ENCODE assay signal across 9 mouse cellular contexts in the genomic region with DNA sequence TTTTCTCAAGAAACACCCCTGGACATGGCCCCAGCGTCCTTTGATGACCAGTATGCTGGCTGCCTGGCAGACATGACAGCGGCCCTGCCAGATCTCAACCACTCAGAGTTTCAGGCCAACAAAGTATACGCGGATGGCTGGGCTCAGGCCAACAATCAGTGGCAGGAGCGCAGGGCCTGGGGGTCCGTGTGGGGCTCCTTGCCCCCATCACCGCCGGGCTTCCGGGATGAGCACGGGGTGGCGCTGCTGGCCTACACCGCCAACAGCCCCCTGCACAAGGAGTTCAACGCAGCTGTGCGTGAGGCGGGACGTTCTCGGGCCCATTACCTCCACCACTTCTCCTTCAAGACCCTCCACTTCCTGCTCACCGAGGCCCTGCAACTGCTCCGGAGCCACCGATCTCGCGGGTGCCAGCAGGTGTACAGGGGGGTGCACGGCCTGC. TPM values are rescaled to one million over a fixed set of nuclear protein-coding genes. Genes with fewer than 3 reads are reported as not detected.
DNase-seq lines count a peak whose midpoint lies in the region; ATAC-seq and TF ChIP-seq lines count a peak whose summit lies in the region.
"Had no signal": no experiment of that assay in that cellular context is flagged by ENCODE, and none has a peak within 500 bp of the region (broad histone marks: within the 10 kb centered on the region; RNA-seq: fewer than 3 reads in every experiment).

No protein-coding gene starts in this region.

- no peak overlapping the region for H3K4me3 ChIP-seq in heart, adult 2 months
- peak overlapping the region; percentile 32 for H3K4me3 ChIP-seq in heart, postnatal 0 days (ENCODE audit: low read depth, low read length)
- peak overlapping the region; percentile 27; the same call in 1 of the 2 replicates for H3K4me3 ChIP-seq in liver, postnatal 0 days (ENCODE audit: low read depth, low read length)

- H3K9me3 ChIP-seq in heart, postnatal 0 days (replicated peaks; ENCODE audit: control insufficient read depth, low read length), result no peaks in the 10 kb centered on the region
- no peaks in the 10 kb centered on the region for H3K9me3 ChIP-seq in liver, postnatal 0 days (ENCODE audit: low read length)

- no peak for TF ChIP-seq POLR2A in heart, adult 2 months (IDR thresholded peaks at IDR 0.05; ENCODE audit: insufficient read depth, low read depth, low read length)

- no peaks in the 10 kb centered on the region for H3K27me3 ChIP-seq in heart, adult 2 months (ENCODE audit: control insufficient read depth, insufficient read depth, low read length)
- H3K27me3 ChIP-seq in heart, postnatal 0 days (ENCODE audit: control insufficient read depth, insufficient read depth, low read length), result no peaks in the 10 kb centered on the region
- H3K27me3 ChIP-seq in liver, postnatal 0 days (ENCODE audit: insufficient read depth, low read length), result no peaks in the 10 kb centered on the region

- WGBS in heart, adult 2 months, result 10% methylated on average over 23 of the region's 23 CpGs
- WGBS in heart, postnatal 0 days, result 12% methylated on average over 23 of the region's 23 CpGs
- WGBS in liver, postnatal 0 days (ENCODE audit: insufficient replicate concordance), result 20% methylated on average over 23 of the region's 23 CpGs

- TF ChIP-seq CTCF in heart, adult 2 months (IDR thresholded peaks at IDR 0.05), result no peak
- no peak for TF ChIP-seq CTCF in heart, postnatal 0 days (IDR thresholded peaks at IDR 0.05; ENCODE audit: low read depth)
- no peak for TF ChIP-seq CTCF in liver, postnatal 0 days (IDR thresholded peaks at IDR 0.05; ENCODE audit: low read depth)

- TF ChIP-seq EP300 in heart, adult 2 months (IDR thresholded peaks at IDR 0.05; ENCODE audit: insufficient read depth, low read depth, low read length), result no peak
- no peak for TF ChIP-seq EP300 in heart, postnatal 0 days (IDR thresholded peaks at IDR 0.05; ENCODE audit: low read depth)
- TF ChIP-seq EP300 in liver, postnatal 0 days (IDR thresholded peaks at IDR 0.05; ENCODE audit: low read depth), result no peak

- intact Hi-C loops in heart, adult 2 months (cut with DNase I), result no loop called here

- peak; percentile 28; the same call in 1 of the 2 replicates for ATAC-seq in heart, postnatal 0 days (ENCODE audit: insufficient read depth, low read depth)
- ATAC-seq in liver, postnatal 0 days, result 0 out of 2 replicates have a peak, but pooled peaks have one; percentile 7
- no peak for ATAC-seq in monocyte, adult 5-6 weeks (replicated peaks; ENCODE audit: insufficient number of reproducible peaks, low FRiP score, low TSS enrichment, poor library complexity, severe bottlenecking)

- peak overlapping the region; percentile 63 for H3K4me2 ChIP-seq in heart, postnatal 0 days (ENCODE audit: low read depth, low read length)
- H3K4me2 ChIP-seq in liver, postnatal 0 days (ENCODE audit: low read depth, low read length), result peak overlapping the region; percentile 70

- DNase-seq in heart, adult 2 months, result peak; percentile 47 to 50
- no peak for DNase-seq in heart, adult 9 months (ENCODE audit: low spot score in 2 of 2)
- DNase-seq in embryo, embryonic 10 days (ENCODE audit: low spot score), result peak; percentile 54
- DNase-seq in heart, postnatal 0 days (ENCODE audit: low spot score), result no peak
- peak; percentile 29 for DNase-seq in liver, postnatal 0 days
- DNase-seq in thymus, adult 18-20 months, result peak; percentile 25 to 54
- DNase-seq in kidney, postnatal 36 days, result no peak

- no peaks in the 10 kb centered on the region; the same call in 1 of the 2 replicates for H3K79me2 ChIP-seq in heart, adult 2 months (replicated peaks; ENCODE audit: control insufficient read depth, insufficient read depth, low read length)

- H3K9ac ChIP-seq in heart, adult 2 months (ENCODE audit: low read depth, low read length), result peak overlapping the region; percentile 8; the same call in 1 of the 2 replicates
- H3K9ac ChIP-seq in heart, postnatal 0 days (replicated peaks; ENCODE audit: low read depth, low read length), result peak overlapping the region; percentile 47
- H3K9ac ChIP-seq in liver, postnatal 0 days (replicated peaks), result peak overlapping the region; percentile 34; the same call in 1 of the 2 replicates

- peaks cover 2% of the 10 kb centered on the region; the same call in 1 of the 2 replicates for H3K4me1 ChIP-seq in heart, adult 2 months (ENCODE audit: control insufficient read depth, insufficient read depth, low read length)
- 0 out of 2 replicates have a peak, but pooled peaks cover 6% of the 10 kb centered on the region for H3K4me1 ChIP-seq in heart, postnatal 0 days (ENCODE audit: control insufficient read depth, insufficient read depth)
- peaks cover 5% of the 10 kb centered on the region for H3K4me1 ChIP-seq in liver, postnatal 0 days (ENCODE audit: insufficient read depth)

- no peak overlapping the region for H3K27ac ChIP-seq in heart, adult 2 months
- H3K27ac ChIP-seq in heart, postnatal 0 days (ENCODE audit: low read depth), result no peak overlapping the region
- no peak overlapping the region for H3K27ac ChIP-seq in liver, postnatal 0 days (ENCODE audit: low read depth)

- H3K36me3 ChIP-seq in heart, adult 2 months (ENCODE audit: control insufficient read depth, insufficient read depth, low read length), result peaks cover 2% of the 10 kb centered on the region
- H3K36me3 ChIP-seq in heart, postnatal 0 days (replicated peaks; ENCODE audit: control insufficient read depth, insufficient read depth, low read length), result no peaks in the 10 kb centered on the region
- no peaks in the 10 kb centered on the region for H3K36me3 ChIP-seq in liver, postnatal 0 days (replicated peaks; ENCODE audit: insufficient read depth, low read length)

RNA-seq across cellular contexts. Expression of gene Art5, which starts 2.6 kb away (rescaled TPM):
- total RNA-seq in heart, adult 2 months (2021), result 10 to 100 TPM; 15.7 to 18.3 TPM
- 13.8 and 13.9 TPM in 2 replicates for polyA plus RNA-seq in heart, adult 2 months (2012; rRNA removed)
- 1.3 and 3.6 TPM in 2 replicates for total RNA-seq in heart, postnatal 0 days (2014; rRNA removed; ENCODE audit: low replicate concordance)
- polyA plus RNA-seq in heart, postnatal 0 days (2015; fragmentation: Nextera tagmentation; extraction: Ambion mirVana), result 3.3 and 3.5 TPM in 2 replicates
- polyA plus RNA-seq in liver, postnatal 0 days (2015; fragmentation: Nextera tagmentation; extraction: Ambion mirVana), result 0.13 and 0.30 TPM in 2 replicates
- not detected in 3 replicates for total RNA-seq in monocyte, adult 5-6 weeks (2017)
- total RNA-seq: left cerebral cortex, postnatal 10 days had no signal

RNA-seq across cellular contexts. Expression of gene Art1, which starts 5.2 kb away (rescaled TPM):
- 100 to 1,000 TPM; 242 to 279 TPM for total RNA-seq in heart, adult 2 months (2021)
- polyA plus RNA-seq in heart, adult 2 months (2012; rRNA removed), result 251 and 293 TPM in 2 replicates
- 3.4 and 13.6 TPM in 2 replicates for total RNA-seq in heart, postnatal 0 days (2014; rRNA removed; ENCODE audit: low replicate concordance)
- polyA plus RNA-seq in heart, postnatal 0 days (2015; fragmentation: Nextera tagmentation; extraction: Ambion mirVana), result 10.7 and 12.0 TPM in 2 replicates
- 0.22 and 4.0 TPM in 2 replicates for polyA plus RNA-seq in liver, postnatal 0 days (2015; fragmentation: Nextera tagmentation; extraction: Ambion mirVana)
- not detected in 3 replicates for total RNA-seq in monocyte, adult 5-6 weeks (2017)
- total RNA-seq: left cerebral cortex, postnatal 10 days had no signal

RNA-seq across cellular contexts. Expression of gene Chrna10, which starts 9.9 kb away (rescaled TPM):
- total RNA-seq in heart, adult 2 months (2021), result not detected
- polyA plus RNA-seq in heart, adult 2 months (2012; rRNA removed), result 0.21 TPM in 1 of 2 replicates, not detected in the other
- total RNA-seq in heart, postnatal 0 days (2014; rRNA removed; ENCODE audit: low replicate concordance), result 0.92 TPM in 1 of 2 replicates, not detected in the other
- 0.14 TPM in 2 replicates for polyA plus RNA-seq in heart, postnatal 0 days (2015; fragmentation: Nextera tagmentation; extraction: Ambion mirVana)
- not detected in 2 replicates for polyA plus RNA-seq in liver, postnatal 0 days (2015; fragmentation: Nextera tagmentation; extraction: Ambion mirVana)
- not detected in 3 replicates for total RNA-seq in monocyte, adult 5-6 weeks (2017)

RNA-seq across cellular contexts. Expression of gene Trpc2, which starts 23.8 kb away (rescaled TPM):
- under 1 TPM in 1 of 2 experiments, not detected in 1; 0.23 TPM for total RNA-seq in heart, adult 2 months (2021)
- 0.70 and 1.2 TPM in 2 replicates for polyA plus RNA-seq in heart, adult 2 months (2012; rRNA removed)
- total RNA-seq in heart, postnatal 0 days (2014; rRNA removed; ENCODE audit: low replicate concordance), result 1.1 and 1.2 TPM in 2 replicates
- polyA plus RNA-seq in heart, postnatal 0 days (2015; fragmentation: Nextera tagmentation; extraction: Ambion mirVana), result not detected in 2 replicates
- polyA plus RNA-seq in liver, postnatal 0 days (2015; fragmentation: Nextera tagmentation; extraction: Ambion mirVana), result not detected in 2 replicates
- total RNA-seq in monocyte, adult 5-6 weeks (2017), result 0.29 to 0.43 TPM in 2 of 3 replicates, not detected in the other

RNA-seq across cellular contexts. Expression of gene Xntrpc, which starts 41.2 kb away (rescaled TPM):
- total RNA-seq in heart, adult 2 months (2021), result under 1 TPM; 0.81 to 0.98 TPM
- 1.2 and 2.4 TPM in 2 replicates for polyA plus RNA-seq in heart, adult 2 months (2012; rRNA removed)
- not detected in 2 replicates for total RNA-seq in heart, postnatal 0 days (2014; rRNA removed; ENCODE audit: low replicate concordance)
- polyA plus RNA-seq in heart, postnatal 0 days (2015; fragmentation: Nextera tagmentation; extraction: Ambion mirVana), result 0.25 and 0.31 TPM in 2 replicates
- polyA plus RNA-seq in liver, postnatal 0 days (2015; fragmentation: Nextera tagmentation; extraction: Ambion mirVana), result 0.15 and 0.20 TPM in 2 replicates
- 0.87 TPM in 1 of 3 replicates, not detected in the others for total RNA-seq in monocyte, adult 5-6 weeks (2017)

Comparison
In these comparisons a context has a peak if more than half of its experiments do, and no peak if none do; other contexts are left out.
1. DNase-seq: peak in heart, adult 2 months (2 of 2), embryo, embryonic 10 days (single experiment), liver, postnatal 0 days (single experiment) and thymus, adult 18-20 months (2 of 2); none in heart, adult 9 months (0 of 2), heart, postnatal 0 days (single experiment) and kidney, postnatal 36 days (0 of 2).
2. RNA of gene Art1, which starts 5.2 kb away (total RNA-seq): 242 to 279 TPM in heart, adult 2 months; 3.4 to 13.6 TPM in heart, postnatal 0 days and not detected in monocyte, adult 5-6 weeks; every median in the first group is over 10 times any median in the second.
3. Peak in every context shown above with its lines, with median percentiles within 50 percentile points of each other: H3K9ac ChIP-seq.